Mouse (Mus musculus): ENCODE measurements around the gene Crtc2. TPM values are rescaled to one million over a fixed set of nuclear protein-coding genes. Genes with fewer than 3 reads are reported as not detected.
"Not testable (repeated sequence)": the region's sequence is repeated elsewhere in the genome, so short reads cannot be mapped to it uniquely, and the experiment has no call there.

Crtc2 gene
- total and polyA plus RNA-seq, 2 experiments from 2014 or later, result 14.7 to 17.2 TPM

DNA sequence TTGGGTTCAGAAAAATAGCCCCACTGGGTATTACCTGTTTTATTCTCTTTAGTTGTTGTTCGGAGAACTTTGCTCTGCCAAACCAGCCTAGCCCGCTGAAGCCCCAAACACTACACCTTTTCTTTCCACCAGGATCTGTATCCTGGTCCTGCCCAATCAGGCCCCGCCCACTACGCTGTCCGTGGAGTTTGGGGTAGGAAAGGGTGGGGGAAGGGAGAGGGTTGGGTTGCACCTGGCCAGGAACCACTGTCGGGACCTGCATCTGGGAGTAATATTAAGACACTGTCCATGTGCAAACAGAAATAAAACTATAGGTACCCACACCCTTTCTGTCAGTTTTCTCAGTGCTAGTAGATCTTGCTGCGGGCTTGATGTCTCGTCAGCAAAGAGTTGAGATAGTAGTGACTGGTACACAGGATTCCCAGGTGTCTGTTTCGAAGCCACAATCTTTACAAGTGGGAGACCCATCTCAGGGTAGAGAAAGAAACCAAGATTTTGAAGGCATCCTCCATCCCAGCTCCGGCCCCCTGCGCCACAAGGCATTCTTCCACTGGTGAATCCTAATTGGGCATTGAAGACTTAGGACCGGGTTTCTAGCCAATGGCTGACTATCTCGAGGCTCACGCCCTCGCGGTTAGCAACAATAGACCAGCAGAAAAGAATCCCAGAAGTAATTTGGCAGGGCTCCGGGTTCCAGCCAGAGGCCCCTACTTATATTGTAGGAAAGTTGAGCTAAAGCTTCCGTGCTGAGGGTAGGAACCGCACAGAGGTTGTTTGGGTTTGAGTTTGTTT is 10.8 kb upstream of the Crtc2 start, which contains the start of gene Creb3l4:
Gene Creb3l4 (minus strand): TSS at position 529 of the 792 bp plus-strand sequence.
- Histone ChIP-seq H3K36me3 (ENCODE audit: insufficient read depth) (no peaks in the 10 kb centered on the region), H3K4me2 (ENCODE audit: low read depth) (peak within 1 kb of the TSS; percentile 42), H3K27me3 (ENCODE audit: insufficient read depth, low read length) (no peaks in the 10 kb centered on the region), H3K9me3 (ENCODE audit: low read length) (no peaks in the 10 kb centered on the region), H3K4me3 (ENCODE audit: low read depth, low read length) (peak within 1 kb of the TSS; percentile 28), H3K27ac (ENCODE audit: low read depth, low read length) (no peak within 1 kb of the TSS), H3K9ac (no peak within 1 kb of the TSS), H3K4me1 (ENCODE audit: insufficient read depth) (peaks cover 3% of the 10 kb centered on the region; the same call in 1 of the 2 replicates)
- no peak for TF ChIP-seq CTCF (IDR thresholded peaks at IDR 0.05; ENCODE audit: low read depth)
- DNase-seq (peak; percentile 72), ATAC-seq (peak; percentile 41; the same call in 1 of the 2 replicates)
- 2% methylated on average over 19 of the region's 19 CpGs for WGBS

GRCm38 (mm10) chr3:90245406-90245805 is 8.6 kb upstream of the Crtc2 start:
- TF ChIP-seq CTCF (IDR thresholded peaks at IDR 0.05; ENCODE audit: low read depth), result no peak
- WGBS, result 52% methylated on average over 2 of the region's 2 CpGs
- no peak overlapping the region for H3K4me3 ChIP-seq (ENCODE audit: low read depth, low read length)

GRCm38 (mm10) chr3:90247630-90247959 is 6.4 kb upstream of the Crtc2 start:
- Histone ChIP-seq H3K9me3 (ENCODE audit: low read length) (no peaks in the 10 kb centered on the region), H3K27ac (ENCODE audit: low read depth, low read length) (peak overlapping the region; percentile 64), H3K9ac (peak overlapping the region; percentile 72), H3K27me3 (ENCODE audit: insufficient read depth, low read length) (no peaks in the 10 kb centered on the region), H3K4me1 (ENCODE audit: insufficient read depth) (peaks cover 9% of the 10 kb centered on the region; the same call in 1 of the 2 replicates), H3K36me3 (ENCODE audit: insufficient read depth) (0 out of 2 replicates have a peak, but pooled peaks cover 3% of the 10 kb centered on the region), H3K4me3 (ENCODE audit: low read depth, low read length) (peak overlapping the region; percentile 66), H3K4me2 (ENCODE audit: low read depth) (peak overlapping the region; percentile 57)
- DNase-seq (no peak), ATAC-seq (no peak)
- TF ChIP-seq CTCF (IDR thresholded peaks at IDR 0.05; ENCODE audit: low read depth), result 0 out of 2 replicates have a peak, but pooled peaks have one; percentile 5
- 0% methylated on average over 3 of the region's 3 CpGs for WGBS

More at GRCm38 (mm10) chr3:90245406-90245805, 8.6 kb upstream of the Crtc2 start:
- no peak overlapping the region for H3K9ac ChIP-seq
- no peaks in the 10 kb centered on the region for H3K27me3 ChIP-seq (ENCODE audit: insufficient read depth, low read length)
- DNase-seq (no peak), ATAC-seq (no peak)
- H3K9me3 ChIP-seq (ENCODE audit: low read length), result no peaks in the 10 kb centered on the region
- no peaks in the 10 kb centered on the region for H3K36me3 ChIP-seq (ENCODE audit: insufficient read depth)
- peaks cover 9% of the 10 kb centered on the region; the same call in 1 of the 2 replicates for H3K4me1 ChIP-seq (ENCODE audit: insufficient read depth)
- no peak overlapping the region for H3K27ac ChIP-seq (ENCODE audit: low read depth, low read length)
- H3K4me2 ChIP-seq (ENCODE audit: low read depth), result no peak overlapping the region

- TF ChIP-seq CTCF (IDR thresholded peaks at IDR 0.05; ENCODE audit: low read depth), result no peak; the same call in 1 of the 2 replicates
- peak within 1 kb of the TSS; percentile 66 for H3K4me3 ChIP-seq (ENCODE audit: low read depth, low read length)
Measured at GRCm38 (mm10) chr3:90247960-90248745, 5.8 kb upstream of the Crtc2 start, which contains the start of gene Slc39a1. Gene Slc39a1 (plus strand): TSS chr3:90248172.

GRCm38 (mm10) chr3:90248746-90249100 is 5.2 kb upstream of the Crtc2 start:
- ATAC-seq (no peak), DNase-seq (no peak)
- TF ChIP-seq CTCF (IDR thresholded peaks at IDR 0.05; ENCODE audit: low read depth), result no peak
- Histone ChIP-seq H3K4me2 (ENCODE audit: low read depth) (peak overlapping the region; percentile 57), H3K9me3 (ENCODE audit: low read length) (no peaks in the 10 kb centered on the region), H3K27me3 (ENCODE audit: insufficient read depth, low read length) (no peaks in the 10 kb centered on the region), H3K4me1 (ENCODE audit: insufficient read depth) (peaks cover 6% of the 10 kb centered on the region; the same call in 1 of the 2 replicates), H3K36me3 (ENCODE audit: insufficient read depth) (0 out of 2 replicates have a peak, but pooled peaks cover 3% of the 10 kb centered on the region), H3K27ac (ENCODE audit: low read depth, low read length) (0 out of 2 replicates have a peak overlapping the region, but pooled peaks have one; percentile 74), H3K4me3 (ENCODE audit: low read depth, low read length) (peak overlapping the region; percentile 66), H3K9ac (peak overlapping the region; percentile 72)
- 3% methylated on average over 10 of the region's 10 CpGs for WGBS

More at GRCm38 (mm10) chr3:90247960-90248745, 5.8 kb upstream of the Crtc2 start, which contains the start of gene Slc39a1:
- 1% methylated on average over 44 of the region's 44 CpGs for WGBS
- Histone ChIP-seq H3K36me3 (ENCODE audit: insufficient read depth) (0 out of 2 replicates have a peak, but pooled peaks cover 3% of the 10 kb centered on the region), H3K9ac (peak within 1 kb of the TSS; percentile 72), H3K27ac (ENCODE audit: low read depth, low read length) (peak within 1 kb of the TSS; percentile 74), H3K27me3 (ENCODE audit: insufficient read depth, low read length) (no peaks in the 10 kb centered on the region), H3K4me2 (ENCODE audit: low read depth) (peak within 1 kb of the TSS; percentile 57), H3K9me3 (ENCODE audit: low read length) (no peaks in the 10 kb centered on the region), H3K4me1 (ENCODE audit: insufficient read depth) (peaks cover 9% of the 10 kb centered on the region; the same call in 1 of the 2 replicates)
- peak; percentile 97 for DNase-seq
- peak; percentile 98 for ATAC-seq

GRCm38 (mm10) chr3:90250791-90251190 is 3.2 kb upstream of the Crtc2 start:
- 91% methylated on average over 6 of the region's 6 CpGs for WGBS
- TF ChIP-seq CTCF (IDR thresholded peaks at IDR 0.05; ENCODE audit: low read depth), result no peak
- H3K9me3 ChIP-seq (ENCODE audit: low read length), result no peaks in the 10 kb centered on the region
- ATAC-seq (no peak), DNase-seq (no peak)
- no peak overlapping the region for H3K27ac ChIP-seq (ENCODE audit: low read depth, low read length)
- H3K9ac ChIP-seq, result no peak overlapping the region
- H3K4me3 ChIP-seq (ENCODE audit: low read depth, low read length), result no peak overlapping the region
- H3K4me2 ChIP-seq (ENCODE audit: low read depth), result no peak overlapping the region
- peaks cover 14% of the 10 kb centered on the region for H3K4me1 ChIP-seq (ENCODE audit: insufficient read depth)
- H3K27me3 ChIP-seq (ENCODE audit: insufficient read depth, low read length), result no peaks in the 10 kb centered on the region
- H3K36me3 ChIP-seq (ENCODE audit: insufficient read depth), result 0 out of 2 replicates have a peak, but pooled peaks cover 3% of the 10 kb centered on the region

GRCm38 (mm10) chr3:90251731-90252226 is 2.2 kb upstream of the Crtc2 start:
- H3K4me2 ChIP-seq (ENCODE audit: low read depth); H3K27me3 ChIP-seq (ENCODE audit: insufficient read depth, low read length); H3K9me3 ChIP-seq (ENCODE audit: low read length); DNase-seq; H3K27ac ChIP-seq (ENCODE audit: low read depth, low read length); H3K36me3 ChIP-seq (ENCODE audit: insufficient read depth); ATAC-seq; H3K4me3 ChIP-seq (ENCODE audit: low read depth, low read length); H3K9ac ChIP-seq: not testable (repeated sequence)
- WGBS, result 99% methylated on average over 10 of the region's 12 CpGs
- peaks cover 14% of the 10 kb centered on the region for H3K4me1 ChIP-seq (ENCODE audit: insufficient read depth)

- not testable (repeated sequence) for H3K4me2 ChIP-seq (ENCODE audit: low read depth); H3K4me3 ChIP-seq (ENCODE audit: low read depth, low read length); H3K9ac ChIP-seq; ATAC-seq; H3K9me3 ChIP-seq (ENCODE audit: low read length); H3K27ac ChIP-seq (ENCODE audit: low read depth, low read length); H3K27me3 ChIP-seq (ENCODE audit: insufficient read depth, low read length); DNase-seq
- peaks cover 10% of the 10 kb centered on the region for H3K36me3 ChIP-seq (ENCODE audit: insufficient read depth)
- 89% methylated on average over 2 of the region's 2 CpGs for WGBS
- H3K4me1 ChIP-seq (ENCODE audit: insufficient read depth), result peaks cover 14% of the 10 kb centered on the region
Measured at GRCm38 (mm10) chr3:90252659-90253058, 1.3 kb upstream of the Crtc2 start.

GRCm38 (mm10) chr3:90253174-90253573 is 789 bp upstream of the Crtc2 start:
- H3K9me3 ChIP-seq (ENCODE audit: low read length); H3K27ac ChIP-seq (ENCODE audit: low read depth, low read length); ATAC-seq; H3K4me3 ChIP-seq (ENCODE audit: low read depth, low read length); H3K9ac ChIP-seq; H3K27me3 ChIP-seq (ENCODE audit: insufficient read depth, low read length); H3K4me2 ChIP-seq (ENCODE audit: low read depth); DNase-seq: not testable (repeated sequence)
- 82% methylated on average over 1 of the region's 1 CpGs for WGBS
- peaks cover 14% of the 10 kb centered on the region; the same call in 1 of the 2 replicates for H3K4me1 ChIP-seq (ENCODE audit: insufficient read depth)
- peaks cover 12% of the 10 kb centered on the region for H3K36me3 ChIP-seq (ENCODE audit: insufficient read depth)

Data from forebrain, postnatal 0 days (tissue).